In genomic region chr2:52901300-52902013, GRCm38 (mm10) we compare ENCODE assay signal across 12 mouse cellular contexts. TPM values are rescaled to one million over a fixed set of nuclear protein-coding genes. Genes with fewer than 3 reads are reported as not detected.
DNase-seq lines count a peak whose midpoint lies in the region; TF ChIP-seq lines count a peak whose summit lies in the region.
"Had no signal": no experiment of that assay in that cellular context is flagged by ENCODE, and none has a peak within 500 bp of the region (broad histone marks: within the 10 kb centered on the region; RNA-seq: fewer than 3 reads in every experiment).

No protein-coding gene starts in this region.

- no peak overlapping the region; the same call in 1 of the 2 replicates for H3K27ac ChIP-seq in gastrocnemius, adult 2 months
- H3K27ac ChIP-seq: liver, embryonic 12.5 days had no signal

- peak; percentile 21 for DNase-seq in gastrocnemius, adult 2 months
- DNase-seq in gastrocnemius, postnatal 10 days: no peak
- DNase-seq in brain, embryonic 14.5 days (ENCODE audit: low read depth): peak; percentile 49
- peak; percentile 37 for DNase-seq in embryo, embryonic 11 days
- peak; percentile 35 to 64 for DNase-seq in left cerebral cortex, postnatal 25 days (ENCODE audit: low spot score in 2 of 2)
- DNase-seq in MN1 (ENCODE audit: low spot score): no peak
- DNase-seq in gastrocnemius, adult 18-20 months (ENCODE audit: low spot score): no peak
- DNase-seq in ovary, postnatal 14 days (ENCODE audit: low spot score): no peak
- DNase-seq: kidney, adult 9 months had no signal

- TF ChIP-seq CTCF in gastrocnemius, adult 2 months (IDR thresholded peaks at IDR 0.05): no peak
- TF ChIP-seq CTCF in brain, embryonic 14.5 days (IDR thresholded peaks at IDR 0.05; ENCODE audit: borderline replicate concordance, extremely low read depth, insufficient read depth, insufficient read length): no peak

- intact Hi-C loops in gastrocnemius, adult 2 months (cut with DNase I): no loop called here
- intact Hi-C loops in left cerebral cortex, postnatal 25 days (cut with DNase I): loop anchor here (5.0 kb wide), 1 partner anchor 51 kb away; no protein-coding TSS in a partner anchor

- H3K4me3 ChIP-seq in gastrocnemius, adult 2 months: no peak overlapping the region
- H3K4me3 ChIP-seq: heart, embryonic 12.5 days; liver, embryonic 12.5 days; megakaryocyte, embryonic 14.5 days had no signal

- no peak for TF ChIP-seq POLR2A in brain, embryonic 14.5 days (IDR thresholded peaks at IDR 0.05; ENCODE audit: borderline replicate concordance, extremely low read depth, insufficient read depth, insufficient read length, poor library complexity, severe bottlenecking)

RNA-seq across cellular contexts. Expression of gene Fmnl2, which starts 43.8 kb away (rescaled TPM):
- 1 to 10 TPM; 6.0 to 7.0 TPM for total RNA-seq in gastrocnemius, adult 2 months (2021)
- total RNA-seq in gastrocnemius, postnatal 10 days (2021): 10 to 100 TPM; 10.1 to 11.7 TPM
- polyA plus RNA-seq in brain, embryonic 14.5 days (2012; rRNA removed): 45.8 and 47.7 TPM in 2 replicates
- 10 to 100 TPM; 45.5 to 46.8 TPM for total RNA-seq in left cerebral cortex, postnatal 25 days (2021)
- 1 to 10 TPM; 4.2 to 5.2 TPM for total RNA-seq in gastrocnemius, adult 18-20 months (2021)

Comparison
In these comparisons a context has a peak if more than half of its experiments do, and no peak if none do; other contexts are left out.
1. DNase-seq: peak in gastrocnemius, adult 2 months (single experiment), brain, embryonic 14.5 days (single experiment), embryo, embryonic 11 days (single experiment) and left cerebral cortex, postnatal 25 days (2 of 2); none in gastrocnemius, postnatal 10 days (single experiment), MN1 (single experiment), gastrocnemius, adult 18-20 months (single experiment) and ovary, postnatal 14 days (single experiment).